Mouse (Mus musculus): Measurements from ENCODE around the gene Glrx5.

The Glrx5 gene

DNA sequence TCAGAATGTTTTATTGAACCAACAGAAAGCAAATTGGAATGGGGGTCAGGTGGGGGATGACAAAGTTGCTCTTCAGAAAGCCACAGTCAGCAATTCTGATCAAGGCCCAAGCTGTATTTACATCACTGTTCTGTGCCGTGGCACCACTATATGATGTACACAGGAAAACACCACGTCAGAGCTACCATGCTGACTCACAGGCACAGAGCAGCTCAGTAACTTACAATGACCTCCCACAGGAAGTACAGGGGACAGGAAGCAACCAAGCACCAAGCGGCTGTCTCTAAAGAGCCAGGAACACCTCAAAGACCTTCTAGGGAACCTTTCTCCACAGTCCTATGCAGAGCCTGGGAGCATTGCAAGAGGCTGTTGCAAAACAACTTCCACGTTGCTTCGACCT, 36.4 kb downstream of the Glrx5 start:
- in situ Hi-C loops (cut with MboI), result no loop called here

DNA sequence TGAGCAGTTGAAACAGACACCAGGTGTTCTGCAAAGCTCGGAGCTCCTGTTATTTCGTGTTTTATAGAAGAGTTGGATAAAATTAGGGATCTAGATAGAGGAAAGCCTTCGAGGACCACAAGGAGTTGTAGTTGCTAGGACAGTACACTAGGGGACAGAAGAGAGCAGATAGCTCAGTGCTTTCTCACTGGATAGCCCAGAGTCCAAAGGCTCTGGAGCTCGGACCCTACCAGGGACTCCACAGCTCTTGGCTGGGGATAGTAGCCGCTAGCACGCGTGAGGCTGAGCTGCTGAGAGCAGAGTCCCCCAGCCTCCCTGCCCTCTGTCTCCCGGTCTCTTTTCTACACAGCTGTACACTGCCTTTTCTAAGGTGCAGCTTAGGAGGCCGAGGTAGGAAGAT, 41.2 kb downstream of the Glrx5 start:
- in situ Hi-C loops (cut with MboI), result no loop called here

DNA sequence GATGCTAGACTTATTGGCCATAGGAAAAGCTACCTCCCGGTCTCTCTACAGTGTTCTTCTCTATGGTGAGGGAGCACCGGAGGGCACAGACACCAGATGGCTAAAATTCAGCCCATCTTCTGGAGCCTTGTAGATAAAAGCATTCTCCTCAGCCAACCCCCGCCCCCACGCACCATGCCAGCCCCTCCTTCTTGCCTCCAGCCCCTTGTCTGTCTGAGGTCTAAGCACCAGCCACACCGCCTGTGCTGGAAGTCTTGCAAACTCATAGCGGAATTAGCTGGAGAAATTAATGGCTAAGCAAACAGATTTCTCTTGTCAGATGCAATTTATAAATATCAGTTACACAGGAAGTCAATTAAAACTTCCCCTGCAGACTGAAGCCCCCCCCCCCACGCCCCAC, 43.0 kb downstream of the Glrx5 start:
- in situ Hi-C loops (cut with MboI), result no loop called here

DNA sequence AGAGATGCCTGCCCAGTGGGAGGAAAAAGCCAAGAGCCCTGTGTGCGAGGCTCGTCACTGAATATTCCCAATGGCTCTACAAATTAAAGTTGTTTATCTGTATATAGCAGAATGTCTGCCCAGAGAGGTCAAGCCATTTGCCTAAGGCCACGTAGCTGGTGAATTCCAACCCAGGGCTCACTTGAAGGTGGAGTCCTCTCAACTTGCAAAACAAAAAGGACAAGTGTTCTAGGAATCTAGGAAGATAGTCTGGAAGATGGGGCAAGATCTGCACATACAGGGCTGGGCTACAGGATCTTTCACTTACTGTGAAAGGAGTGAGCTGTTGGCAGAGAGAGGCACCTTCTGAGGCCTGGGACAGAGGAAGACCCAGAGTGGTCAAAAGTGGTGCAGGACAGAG, 44.0 kb downstream of the Glrx5 start:
- in situ Hi-C loops (cut with MboI), result no loop called here

DNA sequence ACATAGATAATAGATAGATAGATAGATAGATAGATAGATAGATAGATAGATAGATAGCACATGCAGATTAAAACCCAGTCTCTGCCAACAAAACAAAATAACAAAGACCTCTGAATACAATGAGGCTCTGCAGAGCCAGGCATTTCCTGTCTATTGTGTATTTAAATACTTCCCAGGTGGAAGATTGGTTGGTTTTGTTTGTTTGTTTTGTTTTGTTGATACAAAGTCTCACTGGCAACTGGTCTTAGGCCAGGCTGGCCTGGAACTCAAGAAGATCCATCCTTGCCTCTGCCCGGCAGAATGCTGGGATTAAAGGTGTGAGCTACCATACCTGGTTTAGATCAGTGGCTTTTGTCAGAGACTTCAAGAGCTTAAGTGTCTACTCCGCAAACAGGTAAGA, 44.7 kb downstream of the Glrx5 start:
- in situ Hi-C loops (cut with MboI), result no loop called here

DNA sequence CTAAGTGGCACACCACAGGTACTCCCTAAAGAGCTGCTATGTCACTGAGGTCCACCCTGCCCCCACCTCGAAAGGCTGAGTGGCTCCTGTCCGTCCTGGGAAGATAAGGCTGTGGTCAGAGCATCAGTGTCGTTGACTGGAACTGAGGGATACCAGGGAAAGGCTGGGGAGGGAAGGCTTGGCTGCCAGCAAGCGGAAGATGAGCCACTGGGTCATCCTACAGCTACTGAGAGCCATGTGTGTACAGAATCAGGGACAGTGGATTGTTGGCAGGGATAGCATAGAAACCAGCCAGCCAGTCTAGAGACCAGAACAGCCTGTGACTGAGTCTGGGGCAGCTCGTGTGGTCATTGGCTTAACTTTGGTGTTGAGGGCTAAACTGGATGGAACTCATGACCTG, 51.7 kb downstream of the Glrx5 start:
- in situ Hi-C loops (cut with MboI), result no loop called here

DNA sequence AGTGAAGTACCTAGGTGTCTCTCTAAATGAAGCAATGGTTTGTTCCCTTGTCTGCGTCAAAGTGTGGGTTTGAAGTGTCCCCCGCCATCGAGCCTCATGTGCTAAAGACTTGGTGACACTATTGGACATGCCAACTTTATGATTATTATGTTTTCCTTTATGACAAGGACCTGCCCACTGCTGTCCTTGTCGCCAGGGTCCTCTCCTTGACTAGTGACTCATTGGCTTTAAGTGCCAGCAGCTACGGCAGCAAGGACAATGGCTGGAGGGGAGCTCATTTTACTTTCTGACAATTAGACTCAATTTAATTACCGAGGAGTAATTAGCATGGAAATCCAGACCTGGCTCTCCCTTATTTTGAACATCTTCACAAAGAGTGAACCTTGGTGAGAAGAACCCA, 52.3 kb downstream of the Glrx5 start:
- in situ Hi-C loops (cut with MboI), result no loop called here

DNA sequence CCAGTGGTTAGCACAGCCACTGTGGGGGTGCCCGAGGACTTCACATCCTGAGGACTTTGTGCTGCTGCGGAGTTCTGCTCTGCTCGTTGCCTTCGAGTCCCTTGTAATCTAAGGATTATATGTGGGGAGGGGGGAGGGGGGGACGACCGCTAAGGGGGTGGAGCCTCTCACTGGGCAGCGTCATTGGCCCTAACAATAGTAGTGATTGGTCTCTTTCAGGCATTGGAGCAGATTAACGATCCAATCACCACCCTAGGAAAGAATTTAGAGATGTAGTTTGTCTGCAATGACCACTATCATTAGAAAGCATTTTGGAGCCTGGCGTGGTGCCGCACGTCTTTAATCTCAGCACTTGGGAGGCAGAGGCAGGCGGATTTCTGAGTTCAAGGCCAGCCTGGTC, 52.8 kb downstream of the Glrx5 start:
- in situ Hi-C loops (cut with MboI), result no loop called here

DNA sequence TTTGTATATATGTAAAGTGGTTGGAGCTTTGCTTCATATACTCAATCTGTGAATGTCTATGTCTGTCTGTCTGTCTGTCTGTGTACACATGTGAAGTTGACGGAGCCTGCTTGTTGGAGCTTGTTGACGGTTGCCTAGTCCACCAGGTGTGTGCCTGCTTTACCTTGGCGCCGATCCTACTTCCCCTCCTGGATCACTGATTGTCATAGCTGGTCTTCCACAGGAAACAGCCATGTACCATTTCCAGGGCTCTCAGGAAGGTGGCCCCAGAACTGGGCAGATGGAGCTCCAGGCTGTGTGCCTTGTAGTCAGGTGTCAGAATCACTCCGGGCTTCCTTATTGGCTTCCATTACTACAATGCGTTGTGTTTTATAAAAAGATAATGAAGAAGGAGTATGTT, 54.3 kb downstream of the Glrx5 start:
- in situ Hi-C loops (cut with MboI), result no loop called here

DNA sequence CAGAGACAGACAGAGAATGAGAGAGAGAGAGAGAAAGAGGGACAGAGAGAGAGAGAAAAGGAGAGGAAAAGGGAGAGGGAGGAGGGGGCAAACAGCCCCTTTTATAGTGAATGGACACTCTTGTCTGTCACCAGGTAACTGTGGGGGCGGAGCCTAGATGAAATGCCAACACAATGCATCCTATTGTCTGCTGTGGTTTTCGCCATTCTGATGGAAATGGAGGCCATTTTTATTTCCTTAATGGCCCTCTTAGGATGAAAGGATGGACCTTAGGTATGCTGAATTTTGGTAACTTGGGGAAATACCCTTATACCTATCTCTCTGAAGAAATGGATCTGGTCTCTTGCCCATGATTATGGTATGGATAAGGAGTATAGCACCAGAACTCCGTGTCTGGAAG, 54.9 kb downstream of the Glrx5 start:
- in situ Hi-C loops (cut with MboI), result no loop called here

DNA sequence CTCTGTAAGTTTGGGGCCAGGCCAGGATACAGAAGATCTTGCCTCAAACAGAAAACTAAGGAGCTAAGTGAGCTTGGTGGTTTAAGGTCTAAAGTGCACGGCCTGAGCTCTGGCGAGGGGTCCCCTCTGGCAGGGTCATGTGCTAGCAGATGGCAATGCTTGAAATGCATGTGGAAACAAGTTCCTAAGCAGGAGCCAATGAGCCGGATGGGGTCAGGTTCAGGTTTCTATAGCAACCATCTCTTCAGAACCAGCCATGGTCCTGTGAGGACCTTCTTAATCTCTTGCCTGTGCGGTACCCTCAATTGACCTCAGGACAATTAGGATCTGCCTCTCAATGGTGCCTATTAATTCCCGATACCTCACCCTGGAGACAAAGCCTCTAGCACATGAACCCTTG, 56.7 kb downstream of the Glrx5 start:
- in situ Hi-C loops (cut with MboI), result no loop called here

DNA sequence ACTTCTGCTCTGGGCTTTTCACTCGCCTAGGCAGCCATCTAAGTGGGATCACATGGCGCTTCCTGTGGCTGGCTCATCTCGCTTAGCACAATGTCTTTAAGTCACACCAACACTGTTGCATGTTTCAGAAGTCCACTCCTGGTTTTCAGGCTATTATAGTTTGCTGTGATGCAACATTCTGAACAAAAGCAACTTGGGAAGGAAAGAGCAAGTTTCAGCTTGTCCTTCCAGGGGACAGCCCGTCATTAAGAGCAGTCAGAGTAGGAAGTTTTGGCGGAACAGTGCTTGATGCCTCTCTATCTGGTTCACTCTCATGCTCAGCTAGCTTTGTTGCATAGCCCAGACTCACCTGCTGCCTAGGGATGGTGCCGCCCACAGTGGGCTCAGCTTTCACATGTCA, 59.1 kb downstream of the Glrx5 start:
- in situ Hi-C loops (cut with MboI), result no loop called here

Data from mature B cell (primary cell).